ENCODE assay signal across 9 mouse cellular contexts in genomic region chr6:87502831-87503286, GRCm38 (mm10). TPM values are rescaled to one million over a fixed set of nuclear protein-coding genes. Genes with fewer than 3 reads are reported as not detected.
A peak's percentile ranks its signal among the peaks of the same experiment; 100 is the strongest.
DNase-seq lines count a peak whose midpoint lies in the region; ATAC-seq and TF ChIP-seq lines count a peak whose summit lies in the region.
"Had no signal": no experiment of that assay in that cellular context is flagged by ENCODE, and none has a peak within 500 bp of the region (broad histone marks: within the 10 kb centered on the region; RNA-seq: fewer than 3 reads in every experiment).

No protein-coding gene starts in this region.

- peak; percentile 67 for DNase-seq in liver, adult 2 months (ENCODE audit: extremely low read depth, low read depth, low spot score)
- DNase-seq in liver = no peak
- DNase-seq in c-Kit-positive CD71-negative TER-119-negative erythroid progenitor cells, embryonic 14.5 days (ENCODE audit: low read depth) = peak; percentile 46
- peak; percentile 26 for DNase-seq in thymus, postnatal 14 days
- DNase-seq in cerebellum, adult 11 months = no peak
- no peak for DNase-seq in ovary, postnatal 36 days (ENCODE audit: low spot score)
- DNase-seq in cerebellum, postnatal 25 days = no peak

- no peak overlapping the region for H3K9ac ChIP-seq in liver, adult 2 months (ENCODE audit: low read depth, low read length)
- H3K9ac ChIP-seq: limb, embryonic 12.5 days had no signal

- 65% methylated on average over 10 of the region's 10 CpGs for WGBS in liver, adult 2 months

- no peaks in the 10 kb centered on the region for H3K36me3 ChIP-seq in liver, adult 2 months (ENCODE audit: control insufficient read depth, insufficient read depth, low read length)
- H3K36me3 ChIP-seq: limb, embryonic 12.5 days had no signal

- peak overlapping the region; percentile 27; the same call in 1 of the 2 replicates for H3K27ac ChIP-seq in liver, adult 2 months (replicated peaks; ENCODE audit: insufficient read depth, low read depth, low read length)
- H3K27ac ChIP-seq: limb, embryonic 12.5 days had no signal

- H3K27me3 ChIP-seq in liver, adult 2 months (ENCODE audit: control insufficient read depth, insufficient read depth, low read length) = no peaks in the 10 kb centered on the region
- H3K27me3 ChIP-seq: limb, embryonic 12.5 days had no signal

- ATAC-seq in megakaryocyte, adult 5-6 weeks (ENCODE audit: poor library complexity, severe bottlenecking) = peak; percentile 84

- H3K4me1 ChIP-seq in liver, adult 2 months (ENCODE audit: control insufficient read depth, insufficient read depth, low read length) = no peaks in the 10 kb centered on the region

- no peak overlapping the region for H3K4me3 ChIP-seq in liver, adult 2 months (ENCODE audit: insufficient read depth, low read depth, low read length)
- H3K4me3 ChIP-seq: limb, embryonic 12.5 days had no signal

- TF ChIP-seq CTCF in liver, adult 2 months (IDR thresholded peaks at IDR 0.05; ENCODE audit: low read depth, low read length) = no peak

- TF ChIP-seq POLR2A in liver, adult 2 months (IDR thresholded peaks at IDR 0.05; ENCODE audit: extremely low read depth, insufficient read depth, low read length) = no peak

- no peaks in the 10 kb centered on the region for H3K79me2 ChIP-seq in liver, adult 2 months (ENCODE audit: control insufficient read depth, insufficient read depth, low read length)

RNA-seq across cellular contexts. Expression of gene Arhgap25, which starts 30.2 kb away (rescaled TPM):
- 1.5 and 1.6 TPM in 2 replicates for total RNA-seq in liver, adult 2 months (2014; rRNA removed)
- 0.16 and 0.40 TPM in 2 replicates for polyA plus RNA-seq in liver, adult 2 months (2012; rRNA removed)
- total RNA-seq in megakaryocyte, adult 5-6 weeks (2015) = 27.9 and 35.5 TPM in 2 replicates
- 74.4 TPM in 2 replicates for total RNA-seq in megakaryocyte, adult 5-6 weeks (2017)

Comparison
In these comparisons a context has a peak if more than half of its experiments do, and no peak if none do; other contexts are left out.
1. DNase-seq: peak in liver, adult 2 months (single experiment), c-Kit-positive CD71-negative TER-119-negative erythroid progenitor cells, embryonic 14.5 days (single experiment) and thymus, postnatal 14 days (single experiment); none in liver (single experiment), cerebellum, adult 11 months (single experiment), ovary, postnatal 36 days (single experiment) and cerebellum, postnatal 25 days (0 of 2).
2. RNA of gene Arhgap25, which starts 30.2 kb away (total RNA-seq): 27.9 to 74.4 TPM in megakaryocyte, adult 5-6 weeks; 1.5 to 1.6 TPM in liver, adult 2 months; every median in the first group is over 10 times any median in the second.